Comparison of ENCODE assay signal across 16 mouse cellular contexts in the genomic region with DNA sequence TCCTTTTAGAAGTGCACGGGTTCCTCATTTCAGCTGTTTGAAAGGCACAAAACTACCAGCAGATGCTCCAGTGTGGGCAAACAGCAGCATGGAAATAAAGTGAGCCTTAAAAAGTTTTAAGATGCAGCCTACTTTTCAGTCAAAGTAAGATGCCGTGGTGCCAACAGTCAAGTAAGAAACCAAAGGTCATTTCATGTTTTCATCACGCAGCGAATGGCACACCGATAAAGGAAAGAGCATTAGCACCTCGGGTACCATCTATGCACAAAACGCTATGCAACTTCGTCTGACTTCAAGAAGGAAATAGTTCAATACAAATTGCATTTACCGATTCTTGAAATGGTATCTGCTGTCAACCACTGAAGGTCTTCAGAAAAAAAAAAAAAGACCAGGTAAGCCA. TPM values are rescaled to one million over a fixed set of nuclear protein-coding genes. Genes with fewer than 3 reads are reported as not detected.
DNase-seq lines count a peak whose midpoint lies in the region; ATAC-seq and TF ChIP-seq lines count a peak whose summit lies in the region.
"Had no signal": no experiment of that assay in that cellular context is flagged by ENCODE, and none has a peak within 500 bp of the region (broad histone marks: within the 10 kb centered on the region; RNA-seq: fewer than 3 reads in every experiment).

No protein-coding gene starts in this region.

- intact Hi-C loops in heart, adult 2 months (cut with DNase I): no loop called here

- H3K36me3 ChIP-seq in hindbrain, embryonic 11.5 days (ENCODE audit: control insufficient read depth, insufficient read depth, low read length): no peaks in the 10 kb centered on the region
- H3K36me3 ChIP-seq in hindbrain, embryonic 10.5 days: no peaks in the 10 kb centered on the region
- no peaks in the 10 kb centered on the region for H3K36me3 ChIP-seq in embryonic facial prominence, embryonic 14.5 days (ENCODE audit: control insufficient read depth, insufficient read depth, low read length)
- H3K36me3 ChIP-seq in hindbrain, postnatal 0 days (ENCODE audit: insufficient read depth, low read length): no peaks in the 10 kb centered on the region
- no peaks in the 10 kb centered on the region for H3K36me3 ChIP-seq in myocyte (ENCODE audit: control insufficient read depth, insufficient read depth)
- no peaks in the 10 kb centered on the region for H3K36me3 ChIP-seq in heart, adult 2 months (ENCODE audit: control insufficient read depth, insufficient read depth, low read length)
- H3K36me3 ChIP-seq: G1E had no signal

- DNase-seq in hindbrain, embryonic 11.5 days (ENCODE audit: low spot score): no peak
- DNase-seq in hindbrain, embryonic 10.5 days (ENCODE audit: low spot score): no peak
- DNase-seq in embryonic facial prominence, embryonic 14.5 days (ENCODE audit: low spot score): no peak
- DNase-seq in hindbrain, postnatal 0 days (ENCODE audit: low spot score): peak; percentile 11
- no peak for DNase-seq in frontal cortex, postnatal 10 days (ENCODE audit: low spot score in 2 of 2)
- no peak for DNase-seq in gastrocnemius, adult 8-10 months (ENCODE audit: low spot score in 2 of 2)
- no peak for DNase-seq in heart, adult 2 months
- DNase-seq: cerebellum, postnatal 36 days; heart, postnatal 10 days; lung, postnatal 4 days had no signal

- no peak overlapping the region for H3K9ac ChIP-seq in hindbrain, embryonic 11.5 days (ENCODE audit: low read depth, low read length)
- H3K9ac ChIP-seq in embryonic facial prominence, embryonic 14.5 days (ENCODE audit: low read depth, low read length): no peak overlapping the region
- no peak overlapping the region for H3K9ac ChIP-seq in hindbrain, postnatal 0 days (replicated peaks; ENCODE audit: low read length)
- H3K9ac ChIP-seq in heart, adult 2 months (ENCODE audit: low read depth, low read length): no peak overlapping the region
- H3K9ac ChIP-seq: liver, embryonic 14.5 days had no signal

- H3ac ChIP-seq in myocyte (ENCODE audit: control insufficient read depth, insufficient read length): no peak overlapping the region

- no peaks in the 10 kb centered on the region for H3K79me2 ChIP-seq in myocyte (ENCODE audit: control insufficient read depth, insufficient read depth)
- H3K79me2 ChIP-seq in heart, adult 2 months (replicated peaks; ENCODE audit: control insufficient read depth, insufficient read depth, low read length): no peaks in the 10 kb centered on the region

- H3K27ac ChIP-seq in hindbrain, embryonic 11.5 days (ENCODE audit: low read depth, low read length): no peak overlapping the region
- no peak overlapping the region for H3K27ac ChIP-seq in hindbrain, embryonic 10.5 days
- H3K27ac ChIP-seq in embryonic facial prominence, embryonic 14.5 days (replicated peaks; ENCODE audit: low read depth, low read length): no peak overlapping the region
- no peak overlapping the region for H3K27ac ChIP-seq in hindbrain, postnatal 0 days
- no peak overlapping the region for H3K27ac ChIP-seq in heart, adult 2 months
- H3K27ac ChIP-seq: liver, embryonic 14.5 days had no signal

- no peaks in the 10 kb centered on the region for H3K4me1 ChIP-seq in hindbrain, embryonic 11.5 days (replicated peaks; ENCODE audit: control insufficient read depth, insufficient read depth, low read length)
- peaks cover 11% of the 10 kb centered on the region for H3K4me1 ChIP-seq in hindbrain, embryonic 10.5 days (replicated peaks)
- no peaks in the 10 kb centered on the region for H3K4me1 ChIP-seq in embryonic facial prominence, embryonic 14.5 days (ENCODE audit: control insufficient read depth, insufficient read depth, low read length)
- no peaks in the 10 kb centered on the region for H3K4me1 ChIP-seq in hindbrain, postnatal 0 days (ENCODE audit: insufficient read depth, low read length)
- H3K4me1 ChIP-seq in heart, adult 2 months (ENCODE audit: control insufficient read depth, insufficient read depth, low read length): no peaks in the 10 kb centered on the region

- H3K9me3 ChIP-seq in hindbrain, embryonic 11.5 days (ENCODE audit: control insufficient read depth, low read length): no peaks in the 10 kb centered on the region
- no peaks in the 10 kb centered on the region for H3K9me3 ChIP-seq in hindbrain, embryonic 10.5 days
- no peaks in the 10 kb centered on the region for H3K9me3 ChIP-seq in embryonic facial prominence, embryonic 14.5 days (ENCODE audit: control insufficient read depth, low read length)
- H3K9me3 ChIP-seq in hindbrain, postnatal 0 days (ENCODE audit: low read length): no peaks in the 10 kb centered on the region

- no peak for ATAC-seq in hindbrain, embryonic 11.5 days (ENCODE audit: low FRiP score)
- no peak for ATAC-seq in embryonic facial prominence, embryonic 14.5 days (ENCODE audit: low read depth)
- no peak for ATAC-seq in hindbrain, postnatal 0 days

- TF ChIP-seq CTCF in hindbrain, postnatal 0 days (IDR thresholded peaks at IDR 0.05; ENCODE audit: low read depth): no peak
- no peak for TF ChIP-seq CTCF in heart, adult 2 months (IDR thresholded peaks at IDR 0.05)

- H3K4me3 ChIP-seq in hindbrain, embryonic 11.5 days (ENCODE audit: low read depth, low read length): peak overlapping the region; percentile 13; the same call in 1 of the 2 replicates
- H3K4me3 ChIP-seq in hindbrain, embryonic 10.5 days: no peak overlapping the region
- peak overlapping the region; percentile 63 for H3K4me3 ChIP-seq in embryonic facial prominence, embryonic 14.5 days (ENCODE audit: low read depth, low read length)
- peak overlapping the region; percentile 81 for H3K4me3 ChIP-seq in hindbrain, postnatal 0 days (ENCODE audit: low read length)
- no peak overlapping the region for H3K4me3 ChIP-seq in myocyte
- no peak overlapping the region for H3K4me3 ChIP-seq in heart, adult 2 months

- 91% methylated on average over 9 of the region's 9 CpGs for WGBS in hindbrain, embryonic 11.5 days
- WGBS in hindbrain, embryonic 10.5 days: 90% methylated on average over 9 of the region's 9 CpGs
- 72% methylated on average over 9 of the region's 9 CpGs for WGBS in embryonic facial prominence, embryonic 14.5 days
- 69% methylated on average over 9 of the region's 9 CpGs for WGBS in hindbrain, postnatal 0 days
- WGBS in heart, adult 2 months: 84% methylated on average over 9 of the region's 9 CpGs

- H3K4me2 ChIP-seq in hindbrain, embryonic 11.5 days (replicated peaks; ENCODE audit: low read depth, low read length): peak overlapping the region; percentile 22
- peak overlapping the region; percentile 90 for H3K4me2 ChIP-seq in embryonic facial prominence, embryonic 14.5 days (ENCODE audit: low read depth, low read length)
- H3K4me2 ChIP-seq in hindbrain, postnatal 0 days (ENCODE audit: low read depth, low read length): peak overlapping the region; percentile 89
- H3K4me2 ChIP-seq in myocyte (ENCODE audit: low read depth): peak overlapping the region; percentile 65

- TF ChIP-seq POLR2A in myocyte (IDR thresholded peaks at IDR 0.05; ENCODE audit: insufficient read length, low read depth): no peak
- no peak for TF ChIP-seq POLR2A in heart, adult 2 months (IDR thresholded peaks at IDR 0.05; ENCODE audit: insufficient read depth, low read depth, low read length)

- H3K27me3 ChIP-seq in hindbrain, embryonic 11.5 days (ENCODE audit: control insufficient read depth, insufficient read depth, low read length): no peaks in the 10 kb centered on the region
- H3K27me3 ChIP-seq in hindbrain, embryonic 10.5 days (ENCODE audit: insufficient read depth, poor library complexity, severe bottlenecking): peaks cover 25% of the 10 kb centered on the region
- H3K27me3 ChIP-seq in embryonic facial prominence, embryonic 14.5 days (replicated peaks; ENCODE audit: control insufficient read depth, insufficient read depth, low read length): peaks cover 8% of the 10 kb centered on the region; the same call in 1 of the 2 replicates
- H3K27me3 ChIP-seq in hindbrain, postnatal 0 days (ENCODE audit: insufficient read depth, low read length): no peaks in the 10 kb centered on the region
- H3K27me3 ChIP-seq in myocyte (ENCODE audit: control insufficient read depth, insufficient read depth, insufficient read length): no peaks in the 10 kb centered on the region
- peaks cover 5% of the 10 kb centered on the region; the same call in 1 of the 2 replicates for H3K27me3 ChIP-seq in heart, adult 2 months (ENCODE audit: control insufficient read depth, insufficient read depth, low read length)

- TF ChIP-seq EP300 in heart, adult 2 months (IDR thresholded peaks at IDR 0.05; ENCODE audit: insufficient read depth, low read depth, low read length): no peak

TF ChIP-seq in myocyte, 11 proteins besides CTCF, POLR2A, EP300 and RAD21 (continues in another document):
- TF ChIP-seq POLR2AphosphoS2 (IDR thresholded peaks at IDR 0.05; ENCODE audit: insufficient read length, low read depth): no peak
- TF ChIP-seq CEBPB (IDR thresholded peaks at IDR 0.05; ENCODE audit: insufficient read depth, poor library complexity, severe bottlenecking): no peak
- TF ChIP-seq USF1 (IDR thresholded peaks at IDR 0.05; ENCODE audit: low read depth): no peak
- TF ChIP-seq TCF3 (IDR thresholded peaks at IDR 0.05; ENCODE audit: insufficient read length, low read depth): no peak
- no peak for TF ChIP-seq MYOG (IDR thresholded peaks at IDR 0.05; ENCODE audit: control insufficient read depth in 1 of 3, insufficient read depth in 1 of 3, insufficient read length in 2 of 3, low read depth in 2 of 3)

RNA-seq across cellular contexts. Expression of a gene that starts 1.1 kb away (rescaled TPM):
- 0.25 and 1.0 TPM in 2 replicates for polyA plus RNA-seq in hindbrain, embryonic 11.5 days (2014; fragmentation: Nextera tagmentation; extraction: Ambion mirVana)
- 0.41 TPM in 1 of 2 replicates, not detected in the other for polyA plus RNA-seq in hindbrain, embryonic 10.5 days (2016; fragmentation: Nextera tagmentation; extraction: Ambion mirVana)
- 0.21 and 0.85 TPM in 2 replicates for polyA plus RNA-seq in embryonic facial prominence, embryonic 14.5 days (2014; fragmentation: Nextera tagmentation; extraction: Ambion mirVana)
- 0.26 and 1.3 TPM in 2 replicates for total RNA-seq in hindbrain, postnatal 0 days (2014; rRNA removed)
- polyA plus RNA-seq in hindbrain, postnatal 0 days (2015; fragmentation: Nextera tagmentation; extraction: Ambion mirVana): 1.7 and 2.0 TPM in 2 replicates
- polyA plus RNA-seq in myocyte (2012; fragmentation: generic; extraction: Trizol): 0.10 TPM
- not detected for total RNA-seq in gastrocnemius, adult 8-10 months (2022)
- total RNA-seq in heart, adult 2 months (2021): not detected
- not detected in 2 replicates for polyA plus RNA-seq in heart, adult 2 months (2012; rRNA removed)
- total RNA-seq: G1E; heart, postnatal 10 days had no signal
- polyA plus RNA-seq: G1E; gonadal fat pad, adult 2 months; kidney, embryonic 16.5 days; liver, embryonic 14.5 days; spleen, adult 2 months had no signal

RNA-seq across cellular contexts. Expression of a gene that starts 1.9 kb away (rescaled TPM):
- 13.6 and 15.6 TPM in 2 replicates for polyA plus RNA-seq in hindbrain, embryonic 11.5 days (2014; fragmentation: Nextera tagmentation; extraction: Ambion mirVana)
- 4.0 and 10.4 TPM in 2 replicates for polyA plus RNA-seq in hindbrain, embryonic 10.5 days (2016; fragmentation: Nextera tagmentation; extraction: Ambion mirVana)
- 13.5 and 13.9 TPM in 2 replicates for polyA plus RNA-seq in embryonic facial prominence, embryonic 14.5 days (2014; fragmentation: Nextera tagmentation; extraction: Ambion mirVana)
- 24.4 and 56.0 TPM in 2 replicates for total RNA-seq in hindbrain, postnatal 0 days (2014; rRNA removed)
- polyA plus RNA-seq in hindbrain, postnatal 0 days (2015; fragmentation: Nextera tagmentation; extraction: Ambion mirVana): 14.8 and 15.6 TPM in 2 replicates
- polyA plus RNA-seq in myocyte (2012; fragmentation: generic; extraction: Trizol): 1.4 TPM
- under 1 TPM in 2 of 4 experiments, not detected in 2; 0.10 to 0.18 TPM for total RNA-seq in gastrocnemius, adult 8-10 months (2022)
- total RNA-seq in heart, adult 2 months (2021): under 1 TPM in 1 of 2 experiments, not detected in 1; 0.09 TPM
- polyA plus RNA-seq in heart, adult 2 months (2012; rRNA removed): 0.04 and 0.12 TPM in 2 replicates
- polyA plus RNA-seq: G1E had no signal

Comparison
In these comparisons a context has a peak if more than half of its experiments do, and no peak if none do; other contexts are left out.
1. H3K4me3 ChIP-seq: peak in hindbrain, embryonic 11.5 days (single experiment), embryonic facial prominence, embryonic 14.5 days (single experiment) and hindbrain, postnatal 0 days (single experiment); none in hindbrain, embryonic 10.5 days (single experiment), myocyte (single experiment) and heart, adult 2 months (single experiment).
2. H3K4me2 ChIP-seq: peak in every context shown above with its lines; median percentile 90 in embryonic facial prominence, embryonic 14.5 days; 89 in hindbrain, postnatal 0 days; 65 in myocyte; 22 in hindbrain, embryonic 11.5 days.